Mouse (Mus musculus): Measurements from ENCODE around the gene Cp.

GRCm38 (mm10) chr3:20005611-20006010 lies 48.8 kb downstream of the Cp start:
- TF ChIP-seq ZC3H11A (IDR thresholded peaks at IDR 0.05; ENCODE audit: low read depth, low read length), result no peak
- no peak for TF ChIP-seq TCF12 (IDR thresholded peaks at IDR 0.05; ENCODE audit: low read depth, low read length)
- TF ChIP-seq ZMIZ1 (IDR thresholded peaks at IDR 0.05; ENCODE audit: low read depth, low read length), result no peak
- no peak for TF ChIP-seq ETS1 (conservative IDR thresholded peaks at IDR 0.05; ENCODE audit: low read depth, low read length)
- TF ChIP-seq ZNF384 (IDR thresholded peaks at IDR 0.05; ENCODE audit: low read depth, low read length), result no peak
- TF ChIP-seq E2F4 (IDR thresholded peaks at IDR 0.05; ENCODE audit: insufficient replicate concordance, low read depth, low read length), result no peak
- TF ChIP-seq MXI1 (IDR thresholded peaks at IDR 0.05; ENCODE audit: low read depth, low read length), result no peak
- no peak for TF ChIP-seq POLR2A (IDR thresholded peaks at IDR 0.05; ENCODE audit: low read depth, low read length)
- no peak for TF ChIP-seq CTCF (conservative IDR thresholded peaks at IDR 0.05 in 1 of 2, IDR thresholded peaks at IDR 0.05 in 1 of 2; ENCODE audit: low read depth in 2 of 2, low read length in 2 of 2)
- no peak for TF ChIP-seq MYC (IDR thresholded peaks at IDR 0.05; ENCODE audit: low read depth, low read length)
- TF ChIP-seq USF2 (conservative IDR thresholded peaks at IDR 0.05; ENCODE audit: low read depth, low read length), result no peak
- TF ChIP-seq EP300 (IDR thresholded peaks at IDR 0.05; ENCODE audit: low read length), result no peak
